Mouse (Mus musculus) naive thymus-derived CD4-positive, alpha-beta T cell, adult 5 months (primary cell): Measurements from ENCODE around the gene Higd1b. TPM values are rescaled to one million over a fixed set of nuclear protein-coding genes. Genes with fewer than 3 reads are reported as not detected.

ENCODE experiments used
- polyA plus RNA-seq: library from polyadenylated mRNA; unstranded; fragments of 100-300 nt; shearing (Covaris generic); gene quantifications from one replicate; pipeline ENCODE4 v1.2.1, GENCODE M21; 2017

Gene Higd1b
- polyA plus RNA-seq, result not detected

DNA sequence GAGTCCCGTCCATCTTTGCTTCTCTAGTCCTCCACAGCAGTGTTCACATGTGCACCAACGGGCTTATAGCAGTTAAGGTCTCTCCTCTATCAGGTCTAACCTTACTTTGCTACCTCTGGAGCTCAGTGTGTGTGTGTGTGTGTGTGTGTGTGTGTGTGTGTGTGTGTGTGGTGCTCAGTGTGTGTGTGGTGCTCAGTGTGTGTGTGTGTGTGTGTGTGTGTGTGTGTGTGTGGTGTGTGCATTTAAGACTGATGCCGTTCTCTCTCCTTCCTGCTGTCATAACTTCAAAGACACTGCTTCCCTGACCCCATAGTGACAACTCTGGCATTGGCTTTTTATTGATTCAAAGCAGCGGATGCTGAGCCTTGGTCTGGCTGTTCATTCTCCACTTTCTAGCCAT, at the start of gene Higd1b:
TSS of gene Higd1b (plus strand) at position 301 of the 400 bp plus-strand sequence.

DNA sequence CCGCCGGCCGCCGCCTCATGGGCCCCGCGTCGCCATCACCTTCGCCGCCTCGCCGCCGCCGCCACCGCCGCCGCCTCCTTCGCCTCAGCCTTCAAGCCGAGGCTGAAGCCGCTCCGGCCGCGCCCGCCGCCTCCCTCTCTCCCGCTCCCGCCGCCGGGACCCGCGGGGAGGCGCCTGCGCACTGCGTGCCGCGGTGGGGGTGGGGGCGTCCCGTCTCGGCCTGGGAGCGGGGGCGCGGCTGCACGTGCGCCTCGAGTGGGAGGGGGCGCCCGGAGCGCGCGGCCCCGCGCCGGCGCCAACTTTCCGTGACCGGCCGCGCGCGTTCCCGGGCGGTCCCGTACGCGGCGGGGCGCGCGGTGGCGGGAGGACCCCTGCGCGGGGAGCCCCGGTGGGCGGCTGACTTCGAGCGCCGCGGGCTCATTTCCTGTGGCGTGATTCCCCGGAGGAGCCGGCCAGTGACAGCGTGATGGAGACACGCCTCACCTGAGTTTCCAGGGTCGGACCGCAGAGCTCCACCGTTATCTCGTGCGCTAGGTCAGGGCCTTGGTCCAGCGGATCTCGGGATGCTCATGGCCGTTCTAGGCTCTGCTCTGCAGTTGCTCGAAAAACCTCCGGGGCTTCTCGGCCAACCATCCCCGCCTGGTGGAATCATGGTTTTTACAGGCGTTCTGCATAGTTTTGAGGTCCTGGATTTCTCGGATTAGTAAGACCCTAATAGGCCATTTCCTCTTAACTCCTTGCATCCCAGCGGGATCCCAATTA, 16.4 kb upstream of the Higd1b start, which contains the start of gene Gjc1:
TSS of gene Gjc1 (minus strand) at position 680 of the 762 bp plus-strand sequence.

GRCm38 (mm10) chr11:102880585-102881313, 45.1 kb downstream of the Higd1b start, which contains the start of the genes Eftud2 and Ccdc103:
Gene Eftud2, minus strand, starts transcription at chr11:102880985.
Gene Ccdc103, plus strand, starts transcription at chr11:102881204.

DNA sequence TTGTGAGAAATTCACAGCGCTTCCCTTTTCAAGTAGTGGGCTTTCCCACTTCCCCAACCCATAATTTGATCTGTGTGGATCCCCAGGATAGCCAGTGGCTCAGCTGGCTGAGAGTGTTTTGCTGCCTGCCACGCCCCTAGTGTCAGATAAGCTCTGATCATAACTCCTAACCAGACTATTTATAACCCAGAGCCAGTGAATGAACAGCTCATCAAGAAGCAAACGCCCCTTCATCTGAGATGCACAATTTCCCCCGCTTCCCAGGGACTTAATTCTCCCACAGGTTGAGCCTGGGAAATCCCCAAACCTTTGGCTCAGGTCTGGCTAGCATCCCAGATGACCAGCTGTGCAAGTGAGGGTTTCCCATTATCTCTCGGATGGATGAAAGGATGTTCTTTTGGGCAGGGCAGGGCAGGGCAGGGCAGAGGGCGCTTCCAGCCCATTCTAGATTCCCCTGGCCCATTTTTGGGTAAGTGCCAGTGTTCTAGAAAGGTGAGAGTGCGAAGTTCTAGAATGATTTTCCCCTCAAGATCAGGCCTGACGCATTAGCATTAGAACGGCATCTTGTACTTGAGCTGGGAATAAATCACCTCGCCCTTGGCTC, 49.1 kb downstream of the Higd1b start, which contains the start of gene Fam187a:
TSS of gene Fam187a (plus strand) at position 554 of the 604 bp plus-strand sequence.

Other genes with a start within 250 kb of the Higd1b start
- not detected for gene Fzd2, start 231.5 kb upstream of the Higd1b start, polyA plus RNA-seq
- not detected for gene Meioc, start 172.1 kb upstream of the Higd1b start, polyA plus RNA-seq
- gene Ccdc43, start 138.1 kb upstream of the Higd1b start, polyA plus RNA-seq, result 36.0 TPM
- gene Adam11, start 74.4 kb upstream of the Higd1b start, polyA plus RNA-seq, result not detected
- gene Gjc1, start 16.1 kb upstream of the Higd1b start, polyA plus RNA-seq, result not detected
- 124 TPM for gene Eftud2, start 45.1 kb downstream of the Higd1b start, polyA plus RNA-seq
- not detected for gene Ccdc103, start 45.4 kb downstream of the Higd1b start, polyA plus RNA-seq
- not detected for gene Fam187a, start 49.3 kb downstream of the Higd1b start, polyA plus RNA-seq
- gene Gfap, start 65.1 kb downstream of the Higd1b start, polyA plus RNA-seq, result not detected
- 0.10 TPM for gene Kif18b, start 89.3 kb downstream of the Higd1b start, polyA plus RNA-seq
- not detected for gene C1ql1, start 110.8 kb downstream of the Higd1b start, polyA plus RNA-seq
- 76.8 TPM for gene Nmt1, start 192.3 kb downstream of the Higd1b start, polyA plus RNA-seq
- gene Dcakd, start 192.5 kb downstream of the Higd1b start, polyA plus RNA-seq, result 10.3 TPM